Comparison of ENCODE assay signal across 34 mouse cellular contexts in genomic region chr17:45510871-45511270, GRCm38 (mm10). TPM values are rescaled to one million over a fixed set of nuclear protein-coding genes. Genes with fewer than 3 reads are reported as not detected.
"Had no signal": no experiment of that assay in that cellular context is flagged by ENCODE, and none has a peak within 500 bp of the region (broad histone marks: within the 10 kb centered on the region; RNA-seq: fewer than 3 reads in every experiment).

No protein-coding gene starts in this region.

- H3K27ac ChIP-seq: limb, embryonic 10.5 days; limb, embryonic 12.5 days; limb, embryonic 13.5 days; limb, embryonic 15.5 days; liver, embryonic 12.5 days; liver, embryonic 13.5 days; liver, embryonic 14.5 days; liver, embryonic 15.5 days; lung, embryonic 15.5 days; macrophage; midbrain, embryonic 10.5 days; midbrain, embryonic 12.5 days; midbrain, embryonic 13.5 days; midbrain, embryonic 15.5 days; neural tube, embryonic 12.5 days had no signal

- DNase-seq: left cerebral cortex, postnatal 4 days; liver; liver, embryonic 13.5 days; liver, postnatal 0 days; lung, adult 18-20 months; lung, adult 2 months; lung, embryonic 14.5 days; lung, postnatal 10 days; lung, postnatal 14 days; lung, postnatal 36 days; lung, postnatal 4 days; midbrain, embryonic 14.5 days had no signal

- H3K9me3 ChIP-seq: limb, embryonic 10.5 days; limb, embryonic 12.5 days; limb, embryonic 13.5 days; limb, embryonic 15.5 days; liver, embryonic 12.5 days; liver, embryonic 13.5 days; liver, embryonic 15.5 days; lung, embryonic 15.5 days; megakaryocyte, embryonic 14.5 days; midbrain, embryonic 10.5 days; midbrain, embryonic 12.5 days; midbrain, embryonic 13.5 days; midbrain, embryonic 15.5 days; neural tube, embryonic 12.5 days had no signal

- H3K27me3 ChIP-seq: limb, embryonic 12.5 days; limb, embryonic 13.5 days; limb, embryonic 15.5 days; liver, embryonic 12.5 days; liver, embryonic 13.5 days; liver, embryonic 15.5 days; lung, embryonic 15.5 days; megakaryocyte, embryonic 14.5 days; midbrain, embryonic 12.5 days; midbrain, embryonic 13.5 days; midbrain, embryonic 15.5 days; neural tube, embryonic 12.5 days had no signal

- H3K4me3 ChIP-seq: limb, embryonic 10.5 days; limb, embryonic 12.5 days; limb, embryonic 13.5 days; limb, embryonic 15.5 days; liver, embryonic 12.5 days; liver, embryonic 13.5 days; liver, embryonic 15.5 days; lung, embryonic 15.5 days; megakaryocyte, embryonic 14.5 days; midbrain, embryonic 10.5 days; midbrain, embryonic 12.5 days; midbrain, embryonic 13.5 days; midbrain, embryonic 15.5 days; myocyte; neural tube, embryonic 12.5 days had no signal

- H3K36me3 ChIP-seq: midbrain, embryonic 15.5 days had no signal

- H3K9ac ChIP-seq: limb, embryonic 12.5 days; limb, embryonic 13.5 days; limb, embryonic 15.5 days; liver, embryonic 12.5 days; liver, embryonic 13.5 days; liver, embryonic 14.5 days; liver, embryonic 15.5 days; liver, postnatal 0 days; lung, embryonic 14.5 days; lung, embryonic 15.5 days; midbrain, embryonic 12.5 days; midbrain, embryonic 13.5 days; midbrain, embryonic 15.5 days; neural tube, embryonic 12.5 days had no signal

RNA-seq across cellular contexts. Expression of gene Tcte1, which starts 12.4 kb away (rescaled TPM):
- total RNA-seq: liver, adult 2 months; megakaryocyte progenitor cell, adult 5-6 weeks; megakaryocyte, adult 5-6 weeks; megakaryocyte-erythroid progenitor cell, adult 5-6 weeks; monocyte, adult 5-6 weeks had no signal
- polyA plus RNA-seq: liver, adult 2 months; liver, embryonic 13.5 days; liver, embryonic 14.5 days; liver, embryonic 16.5 days; liver, postnatal 0 days; macrophage; myocyte had no signal

RNA-seq across cellular contexts. Expression of gene Spats1, which starts 35.7 kb away (rescaled TPM):
- total RNA-seq: liver, adult 2 months; megakaryocyte progenitor cell, adult 5-6 weeks; megakaryocyte, adult 5-6 weeks; megakaryocyte-erythroid progenitor cell, adult 5-6 weeks; monocyte, adult 5-6 weeks had no signal
- polyA plus RNA-seq: liver, adult 2 months; liver, postnatal 0 days; macrophage had no signal

RNA-seq across cellular contexts. Expression of gene Tmem151b, which starts 38.6 kb away (rescaled TPM):
- total RNA-seq: liver, adult 2 months; megakaryocyte, adult 5-6 weeks; megakaryocyte-erythroid progenitor cell, adult 5-6 weeks; monocyte, adult 5-6 weeks had no signal
